Mouse (Mus musculus) MEL (cell line): Measurements from ENCODE around the gene Colgalt2. TPM values are rescaled to one million over a fixed set of nuclear protein-coding genes. Genes with fewer than 3 reads are reported as not detected.

Source experiments
- DNase-seq: peaks from one replicate; pipeline ENCODE4 v3.0.0; 2011; ENCODE audit warnings: low read depth, low spot score
- H3K27ac ChIP-seq: 2 replicates; pipeline ENCODE4 v1.5.1; 2012; ENCODE audit warnings: low read depth, mild to moderate bottlenecking, control low read depth, low read length, moderate library complexity; ENCODE audit not compliant: control insufficient read depth
- H3K27me3 ChIP-seq, 2 experiments: fragments of 150-350 bp in 1 of 2; sonication (generic) in 1 of 2; 2 replicates each; pipeline ENCODE4 v1.6.1; 2012; ENCODE audit warnings: low read length in 2 of 2, mild to moderate bottlenecking in 2 of 2, improper control_type of control experiment in 1 of 2, moderate library complexity in 1 of 2; ENCODE audit not compliant: insufficient read depth in 2 of 2, control insufficient read depth in 1 of 2
- H3K36me3 ChIP-seq, 2 experiments: 2 replicates each; pipeline ENCODE4 v1.6.1; 2012 to 2014; ENCODE audit warnings: low read length in 2 of 2, improper control_type of control experiment in 1 of 2, inconsistent platforms in 1 of 2, mild to moderate bottlenecking in 1 of 2; ENCODE audit not compliant: insufficient read depth in 2 of 2, control insufficient read depth in 1 of 2
- H3K4me1 ChIP-seq, 2 experiments: fragments of 150-350 bp in 1 of 2; sonication (generic) in 1 of 2; 2 replicates each; pipeline ENCODE4 v1.6.1; 2012; ENCODE audit warnings: low read length in 2 of 2, improper control_type of control experiment in 1 of 2, mild to moderate bottlenecking in 1 of 2; ENCODE audit not compliant: insufficient read depth in 2 of 2, control insufficient read depth in 1 of 2
- H3K4me3 ChIP-seq, 2 experiments: fragments of 150-350 bp in 1 of 2; sonication (generic) in 1 of 2; 2 replicates each; pipeline ENCODE4 v1.5.1; 2012; ENCODE audit warnings: low read depth in 2 of 2, low read length in 2 of 2, mild to moderate bottlenecking in 2 of 2, moderate library complexity in 2 of 2, control low read depth in 1 of 2, improper control_type of control experiment in 1 of 2; ENCODE audit not compliant: control insufficient read depth in 1 of 2, insufficient read depth in 1 of 2
- H3K79me2 ChIP-seq: 2 replicates; pipeline ENCODE4 v1.6.1; 2012; ENCODE audit warnings: mild to moderate bottlenecking, low read length, moderate library complexity; ENCODE audit not compliant: control insufficient read depth, poor library complexity, insufficient read depth
- H3K9ac ChIP-seq: 2 replicates; pipeline ENCODE4 v1.6.1; 2012; ENCODE audit warnings: low read depth, mild to moderate bottlenecking, control low read depth, low read length, moderate library complexity; ENCODE audit not compliant: control insufficient read depth, poor library complexity, severe bottlenecking
- H3K9me3 ChIP-seq: fragments of 150-350 bp; sonication (generic); replicated peaks from 2 replicates; pipeline ENCODE4 v1.6.1; 2012; ENCODE audit warnings: mild to moderate bottlenecking, low read length, improper control_type of control experiment, moderate library complexity; ENCODE audit not compliant: insufficient read depth
- BHLHE40 ChIP-seq: IDR thresholded peaks from 2 replicates; pipeline ENCODE4 v1.6.1; 2012; ENCODE audit warnings: low read depth, mild to moderate bottlenecking, inconsistent platforms, low read length, improper control_type of control experiment, borderline replicate concordance
- CHD1 ChIP-seq: IDR thresholded peaks from 2 replicates; pipeline ENCODE4 v1.6.1; 2012; ENCODE audit warnings: low read depth, mild to moderate bottlenecking, inconsistent platforms, low read length, improper control_type of control experiment
- CHD2 ChIP-seq: IDR thresholded peaks from 2 replicates; pipeline ENCODE4 v1.6.1; 2011; ENCODE audit warnings: low read length, improper control_type of control experiment
- CTCF ChIP-seq, 3 experiments: IDR thresholded peaks in 2 of 3; conservative IDR thresholded peaks in 1 of 3; 2 replicates each; pipeline ENCODE4 v1.5.1; 2011 to 2012; ENCODE audit warnings: low read length in 3 of 3, low read depth in 2 of 3, mild to moderate bottlenecking in 2 of 3, improper control_type of control experiment in 1 of 3, inconsistent platforms in 1 of 3, mixed read lengths in 1 of 3, moderate library complexity in 1 of 3; ENCODE audit not compliant: control insufficient read depth in 1 of 3, insufficient read depth in 1 of 3, poor library complexity in 1 of 3, severe bottlenecking in 1 of 3
- E2F4 ChIP-seq: IDR thresholded peaks from 2 replicates; pipeline ENCODE4 v1.6.1; 2011; ENCODE audit warnings: low read depth, low read length, improper control_type of control experiment, borderline replicate concordance
- GABPA ChIP-seq: IDR thresholded peaks from 2 replicates; pipeline ENCODE4 v1.6.1; 2012; ENCODE audit warnings: low read depth, mild to moderate bottlenecking, inconsistent platforms, low read length, improper control_type of control experiment, moderate library complexity
- GATA1 ChIP-seq: IDR thresholded peaks from 2 replicates; pipeline ENCODE4 v1.6.1; 2011; ENCODE audit warnings: low read depth, low read length, improper control_type of control experiment
- KAT2A ChIP-seq: conservative IDR thresholded peaks from 2 replicates; pipeline ENCODE4 v1.6.1; 2012; ENCODE audit warnings: low read depth, low read length, improper control_type of control experiment, inconsistent platforms
- MAFK ChIP-seq: IDR thresholded peaks from 2 replicates; pipeline ENCODE4 v1.6.1; 2011; ENCODE audit warnings: low read depth, mild to moderate bottlenecking, low read length, improper control_type of control experiment, borderline replicate concordance
- MYC ChIP-seq: IDR thresholded peaks from 2 replicates; pipeline ENCODE4 v1.6.1; 2011; ENCODE audit warnings: low read depth, mild to moderate bottlenecking, low read length, improper control_type of control experiment, moderate library complexity
- NELFE ChIP-seq: IDR thresholded peaks from 2 replicates; pipeline ENCODE4 v1.6.1; 2011; ENCODE audit warnings: low read depth, low read length, improper control_type of control experiment
- NRF1 ChIP-seq: IDR thresholded peaks from 2 replicates; pipeline ENCODE4 v1.6.1; 2014; ENCODE audit warnings: low read depth, mild to moderate bottlenecking, inconsistent platforms, low read length, improper control_type of control experiment, moderate library complexity; ENCODE audit not compliant: poor library complexity, insufficient read depth, severe bottlenecking
- POLR2AphosphoS2 ChIP-seq: IDR thresholded peaks from 2 replicates; pipeline ENCODE4 v1.6.1; 2011; ENCODE audit warnings: low read length, improper control_type of control experiment
- RAD21 ChIP-seq: IDR thresholded peaks from 2 replicates; pipeline ENCODE4 v1.6.1; 2011; ENCODE audit warnings: mild to moderate bottlenecking, low read depth, low read length, improper control_type of control experiment
- ZC3H11A ChIP-seq: IDR thresholded peaks from 2 replicates; pipeline ENCODE4 v1.6.1; 2012; ENCODE audit warnings: low read depth, mild to moderate bottlenecking, inconsistent platforms, low read length, improper control_type of control experiment
- ZKSCAN1 ChIP-seq: IDR thresholded peaks from 2 replicates; pipeline ENCODE4 v1.6.1; 2012; ENCODE audit warnings: low read depth, mild to moderate bottlenecking, inconsistent platforms, low read length, improper control_type of control experiment, moderate library complexity
- ZMIZ1 ChIP-seq: IDR thresholded peaks from 2 replicates; pipeline ENCODE4 v1.6.1; 2012; ENCODE audit warnings: low read depth, mild to moderate bottlenecking, inconsistent platforms, low read length, improper control_type of control experiment, moderate library complexity
- ZNF384 ChIP-seq: IDR thresholded peaks from 2 replicates; pipeline ENCODE4 v1.6.1; 2012; ENCODE audit warnings: low read depth, mild to moderate bottlenecking, inconsistent platforms, low read length, improper control_type of control experiment
- polyA plus RNA-seq, 2 experiments: library from polyadenylated mRNA; stranded (reverse) in 1 of 2; unstranded in 1 of 2; fragments of >175 nt in 1 of 2; fragments of >200 nt in 1 of 2; gene quantifications; 2 replicates each; pipeline versions ENCODE4 v1.2.1 to v1.2.4; 2012; ENCODE audit warnings: low replicate concordance in 2 of 2, low read depth in 1 of 2; ENCODE audit not compliant: insufficient read length in 2 of 2, insufficient read depth in 1 of 2, missing spikeins in 1 of 2
- total RNA-seq: library from RNA; depleted of rRNA; stranded (reverse); fragments of 300-350 nt; gene quantifications from 2 replicates; pipeline ENCODE4 v1.2.3, GENCODE M21; 2012

Colgalt2 gene
- total and polyA plus RNA-seq, 3 experiments, result not detected

DNA sequence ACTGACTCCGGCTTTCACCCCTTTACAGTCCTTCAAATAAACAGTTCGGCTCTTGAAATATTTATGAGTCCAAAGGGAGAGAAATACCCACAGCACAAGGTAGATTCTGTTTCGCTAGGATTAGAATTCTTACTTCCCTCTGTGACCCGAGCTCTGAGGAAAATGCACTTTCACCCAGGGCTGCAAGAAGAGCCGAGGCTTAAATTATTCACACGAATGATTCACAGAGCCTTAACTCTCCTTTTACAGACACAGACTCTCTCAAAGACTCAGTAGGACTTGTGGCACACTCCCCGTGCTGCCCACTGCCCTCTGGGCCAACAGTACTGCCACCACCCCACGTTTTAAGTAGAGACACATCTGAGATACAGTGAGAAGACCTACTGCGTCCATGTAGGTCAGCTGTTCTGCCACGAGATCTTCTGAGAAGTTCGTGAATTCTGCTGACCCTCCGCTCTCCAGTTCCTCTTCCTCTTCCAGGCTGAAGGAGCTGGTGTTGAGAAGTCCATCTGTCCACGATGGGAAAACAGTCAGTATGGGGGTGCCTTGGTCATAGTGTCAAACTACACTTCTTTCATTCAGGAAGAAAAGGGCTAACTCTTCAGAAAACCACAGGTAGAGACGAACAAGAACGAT is 154.4 kb downstream of the Colgalt2 start:
- Histone ChIP-seq H3K4me3 (no peak overlapping the region), H3K27ac (no peak overlapping the region), H3K79me2 (no peaks in the 10 kb centered on the region), H3K36me3 (no peaks in the 10 kb centered on the region), H3K4me1 (no peaks in the 10 kb centered on the region), H3K9ac (no peak overlapping the region), H3K9me3 (no peaks in the 10 kb centered on the region), H3K27me3 (peaks cover 5 to 7% of the 10 kb centered on the region in 2 experiments)
- no peak for DNase-seq
- TF ChIP-seq ZKSCAN1, result no peak
- TF ChIP-seq POLR2AphosphoS2, result no peak
- no peak for TF ChIP-seq E2F4
- no peak for TF ChIP-seq ZC3H11A
- TF ChIP-seq RAD21, result no peak
- no peak for TF ChIP-seq ZNF384
- TF ChIP-seq CHD1, result no peak
- TF ChIP-seq CTCF (IDR thresholded peaks at IDR 0.05 in 2 of 3, conservative IDR thresholded peaks at IDR 0.05 in 1 of 3; ENCODE audit: control insufficient read depth in 1 of 3, insufficient read depth in 1 of 3, low read depth in 2 of 3, low read length in 3 of 3, poor library complexity in 1 of 3, severe bottlenecking in 1 of 3), result no peak
- TF ChIP-seq ZMIZ1, result no peak
- no peak for TF ChIP-seq NRF1
- TF ChIP-seq GABPA, result no peak
- TF ChIP-seq KAT2A, result no peak
- TF ChIP-seq MAFK, result no peak
- no peak for TF ChIP-seq GATA1
- TF ChIP-seq CHD2, result no peak
- no peak for TF ChIP-seq MYC
- no peak for TF ChIP-seq NELFE
- TF ChIP-seq BHLHE40, result no peak

- H3K27me3 ChIP-seq, result peaks cover 4 to 5% of the 10 kb centered on the region in 2 experiments
- no peak overlapping the region for H3K9ac ChIP-seq
- H3K4me1 ChIP-seq, result no peaks in the 10 kb centered on the region
- DNase-seq, result no peak
- no peaks in the 10 kb centered on the region for H3K36me3 ChIP-seq
- H3K9me3 ChIP-seq, result no peaks in the 10 kb centered on the region
- no peak overlapping the region for H3K4me3 ChIP-seq
- H3K79me2 ChIP-seq, result no peaks in the 10 kb centered on the region
- TF ChIP-seq KAT2A, result no peak
- no peak overlapping the region for H3K27ac ChIP-seq
Observed at GRCm38 (mm10) chr1:152555944-152556573, 156.4 kb downstream of the Colgalt2 start.
